Mouse (Mus musculus): ENCODE data around the gene Vmn2r57. TPM values are rescaled to one million over a fixed set of nuclear protein-coding genes. Genes with fewer than 3 reads are reported as not detected.
"Not testable (repeated sequence)": the region's sequence is repeated elsewhere in the genome, so short reads cannot be mapped to it uniquely, and the experiment has no call there.

Vmn2r57 gene
- 0.51 and 0.68 TPM in 2 replicates for polyA plus RNA-seq (2014; fragmentation: Nextera tagmentation; extraction: Ambion mirVana)

DNA sequence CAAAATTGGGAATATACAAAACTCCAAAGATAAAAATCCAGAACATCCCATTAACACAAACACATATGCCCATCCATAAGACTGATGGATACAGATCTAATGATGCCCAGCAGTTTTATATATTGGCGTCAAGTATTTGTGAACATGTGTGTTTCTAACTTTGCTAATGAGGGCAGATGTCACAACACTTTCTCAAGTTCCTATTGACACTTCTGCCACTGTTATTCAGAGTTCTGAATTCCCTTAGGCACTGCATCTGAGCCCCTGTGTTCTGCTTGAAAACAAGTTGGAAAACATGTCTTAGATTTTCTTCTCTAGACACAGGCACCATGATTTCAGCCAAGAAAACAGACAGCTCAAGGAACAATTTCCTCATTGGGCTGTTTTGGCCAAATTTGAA lies at the start of gene Vmn2r57:
Vmn2r57 (minus strand) TSS at position 101 of the 400 bp plus-strand sequence.
- not testable (repeated sequence) for DNase-seq (ENCODE audit: low spot score); ATAC-seq (ENCODE audit: low FRiP score)
- 78% methylated on average over 1 of the region's 1 CpGs for WGBS

DNA sequence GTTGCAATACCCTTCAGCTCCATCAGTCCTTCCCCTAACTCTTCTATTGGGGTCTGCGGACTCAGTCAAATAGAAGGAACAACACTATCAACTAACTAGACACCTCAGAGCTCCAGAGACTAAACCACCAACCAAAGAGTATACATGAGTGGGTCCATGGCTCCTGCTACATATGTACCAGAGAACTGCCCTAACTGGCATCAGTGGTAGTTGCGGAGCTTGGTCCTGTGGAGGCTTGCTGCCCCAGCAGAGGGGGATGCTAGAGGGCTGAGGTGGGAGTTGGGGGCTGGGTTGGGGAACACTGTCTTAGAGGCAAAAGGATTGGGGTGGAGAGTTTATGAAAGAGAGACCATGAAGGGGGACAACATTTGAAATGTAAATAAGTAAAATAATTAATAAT lies 49.4 kb upstream of the Vmn2r57 start:
- DNase-seq (ENCODE audit: low spot score) (no peak), ATAC-seq (ENCODE audit: low FRiP score) (no peak)
- H3K27me3 ChIP-seq (ENCODE audit: control insufficient read depth, insufficient read depth, low read length) = no peaks in the 10 kb centered on the region
- H3K36me3 ChIP-seq (replicated peaks; ENCODE audit: control insufficient read depth, insufficient read depth) = no peaks in the 10 kb centered on the region
- no peak overlapping the region for H3K4me2 ChIP-seq (replicated peaks)
- H3K9me3 ChIP-seq (ENCODE audit: control insufficient read depth, low read length) = peaks cover 3% of the 10 kb centered on the region; the same call in 1 of the 2 replicates
- H3K4me3 ChIP-seq (replicated peaks; ENCODE audit: low read length) = no peak overlapping the region
- H3K9ac ChIP-seq = no peak overlapping the region
- H3K4me1 ChIP-seq (replicated peaks; ENCODE audit: control insufficient read depth, insufficient read depth, low read length) = no peaks in the 10 kb centered on the region
- WGBS = 97% methylated on average over 2 of the region's 2 CpGs
- no peak overlapping the region for H3K27ac ChIP-seq

More for the DNA sequence above, at the start of gene Vmn2r57:
- H3K4me2 ChIP-seq (replicated peaks); H3K4me3 ChIP-seq (replicated peaks; ENCODE audit: low read length); H3K36me3 ChIP-seq (replicated peaks; ENCODE audit: control insufficient read depth, insufficient read depth); H3K27ac ChIP-seq; H3K9me3 ChIP-seq (ENCODE audit: control insufficient read depth, low read length); H3K27me3 ChIP-seq (ENCODE audit: control insufficient read depth, insufficient read depth, low read length); H3K9ac ChIP-seq; H3K4me1 ChIP-seq (replicated peaks; ENCODE audit: control insufficient read depth, insufficient read depth, low read length): not testable (repeated sequence)

DNA sequence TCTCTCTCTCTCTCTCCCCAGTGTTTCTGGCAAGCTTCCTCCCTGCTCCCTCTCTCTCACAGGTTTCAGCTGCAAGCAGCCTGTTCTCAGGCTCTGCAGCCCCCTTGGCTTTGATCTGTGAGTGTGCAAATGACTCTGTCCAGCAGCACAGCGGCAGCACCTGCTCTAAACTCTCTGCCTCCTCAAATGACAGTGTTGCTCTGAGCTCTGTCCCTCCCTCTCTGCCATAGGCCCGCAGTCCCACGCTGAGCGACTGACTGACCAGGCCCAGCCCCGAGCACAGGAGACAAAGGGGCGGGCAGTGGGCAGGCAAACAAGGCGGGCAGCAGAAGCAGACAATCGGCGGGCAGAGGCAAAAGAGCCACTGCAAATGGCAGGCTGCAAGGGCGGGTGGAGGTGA lies 3.4 kb upstream of the Vmn2r57 start:
- no peak overlapping the region for H3K27ac ChIP-seq
- no peaks in the 10 kb centered on the region for H3K4me1 ChIP-seq (replicated peaks; ENCODE audit: control insufficient read depth, insufficient read depth, low read length)
- 6% methylated on average over 10 of the region's 10 CpGs for WGBS
- H3K36me3 ChIP-seq (replicated peaks; ENCODE audit: control insufficient read depth, insufficient read depth) = no peaks in the 10 kb centered on the region
- no peak overlapping the region for H3K9ac ChIP-seq
- ATAC-seq (ENCODE audit: low FRiP score) (no peak; the same call in 1 of the 2 replicates), DNase-seq (ENCODE audit: low spot score) (no peak)
- H3K4me2 ChIP-seq (replicated peaks) = 0 out of 2 replicates have a peak overlapping the region, but pooled peaks have one; percentile 12
- peaks cover 3% of the 10 kb centered on the region; the same call in 1 of the 2 replicates for H3K9me3 ChIP-seq (ENCODE audit: control insufficient read depth, low read length)
- no peak overlapping the region for H3K4me3 ChIP-seq (replicated peaks; ENCODE audit: low read length)
- H3K27me3 ChIP-seq (ENCODE audit: control insufficient read depth, insufficient read depth, low read length) = no peaks in the 10 kb centered on the region

DNA sequence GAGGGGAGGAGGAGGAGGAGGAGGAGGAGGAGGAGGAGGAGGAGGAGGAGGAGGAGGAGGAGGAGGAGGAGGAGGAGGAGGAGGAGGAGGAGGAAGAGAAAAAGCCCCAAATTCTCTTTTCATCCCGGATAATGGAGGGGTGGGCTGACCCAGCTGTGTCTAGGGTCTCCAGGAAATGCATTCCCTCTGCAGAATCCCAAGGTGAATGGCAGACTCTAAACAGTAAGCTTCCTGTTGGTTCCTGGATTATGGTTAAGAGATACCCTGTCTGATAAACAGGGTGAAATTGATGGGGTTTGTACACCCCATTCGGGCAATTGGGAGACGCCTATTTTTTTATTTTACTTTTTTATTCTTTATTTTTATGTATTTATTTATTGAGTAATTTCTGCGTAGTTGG lies 54.4 kb downstream of the Vmn2r57 start:
- no peaks in the 10 kb centered on the region for H3K9me3 ChIP-seq (ENCODE audit: control insufficient read depth, low read length)
- 0 out of 2 replicates have a peak overlapping the region, but pooled peaks have one; percentile 14 for H3K4me3 ChIP-seq (replicated peaks; ENCODE audit: low read length)
- H3K27me3 ChIP-seq (ENCODE audit: control insufficient read depth, insufficient read depth, low read length) = no peaks in the 10 kb centered on the region
- H3K36me3 ChIP-seq (replicated peaks; ENCODE audit: control insufficient read depth, insufficient read depth) = no peaks in the 10 kb centered on the region
- H3K4me1 ChIP-seq (replicated peaks; ENCODE audit: control insufficient read depth, insufficient read depth, low read length) = no peaks in the 10 kb centered on the region
- DNase-seq (ENCODE audit: low spot score) = no peak
- WGBS = 72% methylated on average over 4 of the region's 4 CpGs
- ATAC-seq (ENCODE audit: low FRiP score) = no peak
- peak overlapping the region; percentile 23; the same call in 1 of the 2 replicates for H3K4me2 ChIP-seq (replicated peaks)
- H3K9ac ChIP-seq = no peak overlapping the region
- H3K27ac ChIP-seq = no peak overlapping the region

DNA sequence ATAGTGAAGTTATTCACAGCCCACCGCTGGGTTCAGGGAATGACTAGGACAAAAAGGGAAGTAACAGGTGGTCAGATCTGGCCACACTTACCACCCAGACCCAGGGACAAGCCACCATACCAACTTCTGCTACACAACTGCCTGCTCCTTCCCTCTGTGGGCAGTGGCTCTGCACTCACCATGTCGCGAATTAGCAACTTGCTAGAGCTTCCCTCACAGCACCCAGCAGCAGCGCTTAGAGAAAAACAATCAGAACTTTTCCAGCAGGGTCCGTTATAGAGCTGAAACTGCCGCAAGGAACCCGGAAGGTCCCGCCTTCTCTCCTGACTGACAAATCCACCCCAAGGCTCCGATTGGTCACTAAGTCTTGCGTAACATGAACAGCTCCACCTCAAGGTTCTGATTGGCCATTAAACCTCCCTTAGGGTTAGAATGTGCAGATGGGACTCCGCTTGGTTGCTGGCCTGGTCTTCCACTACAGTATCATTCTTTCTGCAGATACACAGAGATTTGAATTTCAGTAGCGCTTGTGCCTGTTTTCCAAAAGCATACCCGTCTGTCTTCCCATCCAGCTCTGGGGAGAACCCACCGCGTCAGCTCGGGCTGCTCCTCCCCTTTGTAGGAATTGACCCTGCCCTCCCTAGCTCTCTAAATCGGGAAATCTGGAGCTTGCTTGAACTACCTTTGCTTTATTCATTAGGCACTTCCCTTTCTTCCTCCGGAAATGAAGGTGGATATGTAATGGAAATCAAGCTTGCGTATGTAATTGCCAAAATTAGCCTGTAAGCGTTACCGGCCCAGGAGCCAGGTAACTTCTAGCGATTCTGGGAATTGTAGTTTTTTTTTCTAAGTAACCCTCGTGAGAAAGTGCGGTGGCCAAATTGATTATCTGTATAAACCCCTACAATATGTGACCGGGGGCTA lies 55.2 kb downstream of the Vmn2r57 start, which contains the start of gene AI987944:
AI987944 (minus strand) TSS at position 332 of the 924 bp plus-strand sequence.
- H3K27ac ChIP-seq = peak within 1 kb of the TSS; percentile 95
- H3K4me2 ChIP-seq (replicated peaks) = peak within 1 kb of the TSS; percentile 56
- peak; percentile 99 for ATAC-seq (ENCODE audit: low FRiP score)
- WGBS = under 1% methylated on average over 25 of the region's 25 CpGs
- peak; percentile 91 for DNase-seq (ENCODE audit: low spot score)
- H3K4me1 ChIP-seq (replicated peaks; ENCODE audit: control insufficient read depth, insufficient read depth, low read length) = no peaks in the 10 kb centered on the region
- peak within 1 kb of the TSS; percentile 70 for H3K9ac ChIP-seq
- H3K9me3 ChIP-seq (ENCODE audit: control insufficient read depth, low read length) = no peaks in the 10 kb centered on the region
- no peaks in the 10 kb centered on the region for H3K36me3 ChIP-seq (replicated peaks; ENCODE audit: control insufficient read depth, insufficient read depth)
- no peaks in the 10 kb centered on the region for H3K27me3 ChIP-seq (ENCODE audit: control insufficient read depth, insufficient read depth, low read length)
- peak within 1 kb of the TSS; percentile 66 for H3K4me3 ChIP-seq (replicated peaks; ENCODE audit: low read length)

Other genes with a start within 250 kb of the Vmn2r57 start
- gene AI987944, start 55.3 kb downstream of the Vmn2r57 start, polyA plus RNA-seq (2014; fragmentation: Nextera tagmentation; extraction: Ambion mirVana) = 8.7 and 9.6 TPM in 2 replicates
- 0.16 and 0.17 TPM in 2 replicates for gene Gm20449, start 50.7 kb upstream of the Vmn2r57 start, polyA plus RNA-seq (2014; fragmentation: Nextera tagmentation; extraction: Ambion mirVana)
- 3.6 and 5.4 TPM in 2 replicates for gene AW146154, start 51.2 kb upstream of the Vmn2r57 start, polyA plus RNA-seq (2014; fragmentation: Nextera tagmentation; extraction: Ambion mirVana)
- gene Gm6871, start 125.0 kb upstream of the Vmn2r57 start, polyA plus RNA-seq (2014; fragmentation: Nextera tagmentation; extraction: Ambion mirVana) = not detected in 2 replicates
- 17.1 and 20.8 TPM in 2 replicates for gene 2610021A01Rik, start 150.5 kb upstream of the Vmn2r57 start, polyA plus RNA-seq (2014; fragmentation: Nextera tagmentation; extraction: Ambion mirVana)
- gene Zfp788, start 184.5 kb upstream of the Vmn2r57 start, polyA plus RNA-seq (2014; fragmentation: Nextera tagmentation; extraction: Ambion mirVana) = 29.2 and 31.8 TPM in 2 replicates